Mouse (Mus musculus) CH12.LX (cell line): Measurements from ENCODE around the gene Fgd4.

Experiments
- CHD1 ChIP-seq: IDR thresholded peaks from 2 replicates; pipeline ENCODE4 v1.6.1; 2012; ENCODE audit warnings: low read depth, low read length, improper control_type of control experiment, inconsistent platforms
- CTCF ChIP-seq, 2 experiments: IDR thresholded peaks in 1 of 2; conservative IDR thresholded peaks in 1 of 2; 2 replicates each; pipeline ENCODE4 v1.5.1; 2011 to 2012; ENCODE audit warnings: low read depth in 2 of 2, low read length in 2 of 2, improper control_type of control experiment in 1 of 2, inconsistent platforms in 1 of 2, mild to moderate bottlenecking in 1 of 2, moderate library complexity in 1 of 2
- EP300 ChIP-seq: IDR thresholded peaks from 2 replicates; pipeline ENCODE4 v1.6.1; 2011; ENCODE audit warnings: low read length, improper control_type of control experiment
- SIN3A ChIP-seq: IDR thresholded peaks from 2 replicates; pipeline ENCODE4 v1.6.1; 2012; ENCODE audit warnings: low read length, improper control_type of control experiment, inconsistent platforms
- ZKSCAN1 ChIP-seq: IDR thresholded peaks from 2 replicates; pipeline ENCODE4 v1.6.1; 2012; ENCODE audit warnings: low read depth, inconsistent platforms, low read length, improper control_type of control experiment, borderline replicate concordance
- ZMIZ1 ChIP-seq: IDR thresholded peaks from 2 replicates; pipeline ENCODE4 v1.6.1; 2012; ENCODE audit warnings: low read depth, mild to moderate bottlenecking, inconsistent platforms, low read length, improper control_type of control experiment

- TF ChIP-seq CHD1 = no peak
- TF ChIP-seq ZMIZ1 = no peak
- no peak for TF ChIP-seq CTCF (conservative IDR thresholded peaks at IDR 0.05 in 1 of 2, IDR thresholded peaks at IDR 0.05 in 1 of 2; ENCODE audit: low read depth in 2 of 2, low read length in 2 of 2)
- no peak for TF ChIP-seq EP300
- TF ChIP-seq ZKSCAN1 = no peak
- TF ChIP-seq SIN3A = no peak
These were observed 101.6 kb downstream of the Fgd4 start for GRCm38 (mm10) chr16:16498798-16499197.
